Mouse (Mus musculus): ENCODE data around the gene BC024978. TPM values are rescaled to one million over a fixed set of nuclear protein-coding genes. Genes with fewer than 3 reads are reported as not detected.

The BC024978 gene
- polyA plus RNA-seq, 1 experiment, result 3.2 TPM

DNA sequence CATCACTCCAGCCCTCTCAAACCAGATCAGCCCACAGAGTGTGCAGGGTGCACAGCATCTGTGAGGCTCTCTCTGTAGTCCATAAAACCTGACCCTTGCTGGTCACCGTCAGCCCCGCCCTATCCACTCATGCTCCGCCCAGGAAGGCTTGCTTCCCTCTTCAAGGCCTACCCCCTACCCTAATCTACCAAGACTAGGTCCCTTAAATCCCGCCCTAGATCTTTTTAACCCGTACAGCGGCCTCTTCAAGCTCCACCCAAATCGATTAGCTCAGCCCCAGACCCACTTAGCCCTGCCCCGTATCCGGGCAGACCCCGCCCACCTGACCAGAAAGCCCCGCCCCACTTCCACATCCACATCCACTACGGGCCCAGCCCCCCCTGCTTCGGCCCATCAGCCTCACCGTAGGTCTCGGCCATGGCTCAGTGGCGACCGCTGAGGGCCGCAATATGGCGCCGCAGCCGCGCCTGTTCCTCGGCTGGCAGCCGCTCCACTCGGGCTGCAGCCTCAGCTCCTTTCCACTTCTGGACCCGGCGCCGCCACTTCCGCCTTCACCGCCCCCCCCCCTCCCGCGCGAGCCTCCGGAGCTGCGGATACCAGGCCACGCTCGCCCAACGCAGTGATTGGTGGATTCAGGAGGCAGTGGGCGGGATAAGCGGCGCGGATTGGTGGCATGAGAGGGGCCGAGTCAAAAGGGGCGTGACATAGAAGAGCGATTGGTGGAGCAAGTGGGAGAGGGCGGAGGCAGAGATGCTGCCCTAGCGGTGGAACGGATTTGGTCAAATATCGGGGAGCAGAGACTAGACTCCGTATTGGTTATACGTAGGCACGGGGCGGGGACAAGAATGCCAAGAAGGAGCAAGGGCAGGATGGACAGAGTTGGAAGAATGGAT, 17.0 kb upstream of the BC024978 start, which contains the start of gene Rab4b:
Rab4b (minus strand) TSS at position 573 of the 893 bp plus-strand sequence.
- peak within 1 kb of the TSS; percentile 38 for H3K4me3 ChIP-seq (ENCODE audit: insufficient read depth, poor library complexity, severe bottlenecking)
- no peaks in the 10 kb centered on the region for H3K79me3 ChIP-seq (ENCODE audit: low read depth)
- no peaks in the 10 kb centered on the region for H3K36me3 ChIP-seq (ENCODE audit: control insufficient read depth, insufficient read depth)
- no peaks in the 10 kb centered on the region for H3K27me3 ChIP-seq (ENCODE audit: control insufficient read depth, insufficient read depth, insufficient read length)
- TF ChIP-seq CTCF (IDR thresholded peaks at IDR 0.05; ENCODE audit: control insufficient read depth, insufficient read depth, insufficient read length) (no peak), FOSL1 (IDR thresholded peaks at IDR 0.05; ENCODE audit: insufficient read depth, low read length, poor library complexity, severe bottlenecking) (no peak), USF1 (IDR thresholded peaks at IDR 0.05; ENCODE audit: low read depth) (no peak), CEBPB (IDR thresholded peaks at IDR 0.05; ENCODE audit: low read depth) (no peak), MYOG (IDR thresholded peaks at IDR 0.05; ENCODE audit: control insufficient read depth, extremely low read depth, insufficient read length) (no peak), MAX (IDR thresholded peaks at IDR 0.05) (no peak), MYOD1 (IDR thresholded peaks at IDR 0.05; ENCODE audit: control insufficient read depth, insufficient read length, low read depth) (no peak)
- no peaks in the 10 kb centered on the region for H3K79me2 ChIP-seq (ENCODE audit: control insufficient read depth, insufficient read depth)
- H3ac ChIP-seq (ENCODE audit: control insufficient read depth, insufficient read length, low read depth), result peak within 1 kb of the TSS; percentile 84

DNA sequence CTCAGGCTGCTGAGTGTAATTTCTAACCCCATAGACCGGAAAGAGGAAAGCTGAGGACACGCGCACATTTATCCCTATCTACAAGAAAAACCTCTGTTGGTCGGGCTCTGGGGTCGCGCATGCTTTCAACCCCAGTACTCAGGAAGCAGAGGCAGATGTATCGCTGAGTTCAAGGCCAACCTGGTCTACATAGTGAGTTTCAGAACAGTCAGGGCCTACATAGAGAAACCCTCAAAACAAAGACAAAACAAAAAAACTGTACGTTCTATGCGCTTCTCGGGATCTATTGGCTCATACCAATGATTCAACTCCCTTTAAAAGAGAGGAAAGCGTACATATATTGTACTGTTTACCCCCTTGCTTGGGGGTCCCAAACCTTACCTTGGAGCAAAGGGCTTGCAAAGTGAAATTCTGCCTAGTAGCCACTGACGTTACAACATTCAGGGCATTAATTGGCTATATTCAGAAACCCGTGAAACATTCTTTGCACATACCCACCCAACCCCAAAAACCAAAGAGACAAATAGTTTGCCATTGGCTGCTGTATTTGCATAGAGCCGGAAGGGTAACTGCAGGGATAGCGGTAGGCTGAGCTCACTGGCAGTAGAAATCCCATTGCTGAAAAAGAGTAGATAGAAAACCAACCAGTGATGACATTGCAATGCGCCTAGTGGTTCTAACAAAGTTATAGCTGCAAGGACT, 16.2 kb upstream of the BC024978 start:
- Histone ChIP-seq H3K36me3 (ENCODE audit: control insufficient read depth, insufficient read depth) (peaks cover 4% of the 10 kb centered on the region), H3K79me3 (ENCODE audit: low read depth) (no peaks in the 10 kb centered on the region), H3K27me3 (ENCODE audit: control insufficient read depth, insufficient read depth, insufficient read length) (no peaks in the 10 kb centered on the region), H3ac (ENCODE audit: control insufficient read depth, insufficient read length, low read depth) (no peak overlapping the region), H3K4me3 (ENCODE audit: insufficient read depth, poor library complexity, severe bottlenecking) (no peak overlapping the region), H3K79me2 (ENCODE audit: control insufficient read depth, insufficient read depth) (no peaks in the 10 kb centered on the region)
- TF ChIP-seq FOSL1 (IDR thresholded peaks at IDR 0.05; ENCODE audit: insufficient read depth, low read length, poor library complexity, severe bottlenecking), result no peak

DNA sequence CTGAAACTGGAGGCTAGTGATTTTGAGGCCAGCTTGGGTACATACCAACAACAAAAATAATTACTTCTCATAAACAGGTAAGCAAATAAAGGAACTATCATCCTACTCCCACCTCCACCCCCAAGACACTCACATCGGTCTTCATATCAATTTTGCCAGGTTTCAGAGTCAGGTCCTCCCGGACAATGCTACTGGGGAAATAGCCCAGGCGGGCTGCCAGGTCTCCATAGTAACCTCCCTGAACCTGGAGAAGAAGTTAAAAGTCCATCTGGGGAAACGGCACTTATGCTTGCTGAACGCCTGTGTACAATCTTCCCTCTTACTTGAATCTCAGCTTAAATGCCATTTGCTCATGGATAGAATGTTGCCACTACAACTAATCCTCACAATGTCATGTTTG, 15.5 kb upstream of the BC024978 start:
- Histone ChIP-seq H3K79me3 (ENCODE audit: low read depth) (no peaks in the 10 kb centered on the region), H3K4me3 (ENCODE audit: insufficient read depth, poor library complexity, severe bottlenecking) (no peak overlapping the region), H3ac (ENCODE audit: control insufficient read depth, insufficient read length, low read depth) (no peak overlapping the region), H3K79me2 (ENCODE audit: control insufficient read depth, insufficient read depth) (no peaks in the 10 kb centered on the region), H3K27me3 (ENCODE audit: control insufficient read depth, insufficient read depth, insufficient read length) (no peaks in the 10 kb centered on the region), H3K36me3 (ENCODE audit: control insufficient read depth, insufficient read depth) (peaks cover 11% of the 10 kb centered on the region)
- TF ChIP-seq CTCF (IDR thresholded peaks at IDR 0.05; ENCODE audit: control insufficient read depth, insufficient read depth, insufficient read length) (no peak), FOSL1 (IDR thresholded peaks at IDR 0.05; ENCODE audit: insufficient read depth, low read length, poor library complexity, severe bottlenecking) (no peak)

DNA sequence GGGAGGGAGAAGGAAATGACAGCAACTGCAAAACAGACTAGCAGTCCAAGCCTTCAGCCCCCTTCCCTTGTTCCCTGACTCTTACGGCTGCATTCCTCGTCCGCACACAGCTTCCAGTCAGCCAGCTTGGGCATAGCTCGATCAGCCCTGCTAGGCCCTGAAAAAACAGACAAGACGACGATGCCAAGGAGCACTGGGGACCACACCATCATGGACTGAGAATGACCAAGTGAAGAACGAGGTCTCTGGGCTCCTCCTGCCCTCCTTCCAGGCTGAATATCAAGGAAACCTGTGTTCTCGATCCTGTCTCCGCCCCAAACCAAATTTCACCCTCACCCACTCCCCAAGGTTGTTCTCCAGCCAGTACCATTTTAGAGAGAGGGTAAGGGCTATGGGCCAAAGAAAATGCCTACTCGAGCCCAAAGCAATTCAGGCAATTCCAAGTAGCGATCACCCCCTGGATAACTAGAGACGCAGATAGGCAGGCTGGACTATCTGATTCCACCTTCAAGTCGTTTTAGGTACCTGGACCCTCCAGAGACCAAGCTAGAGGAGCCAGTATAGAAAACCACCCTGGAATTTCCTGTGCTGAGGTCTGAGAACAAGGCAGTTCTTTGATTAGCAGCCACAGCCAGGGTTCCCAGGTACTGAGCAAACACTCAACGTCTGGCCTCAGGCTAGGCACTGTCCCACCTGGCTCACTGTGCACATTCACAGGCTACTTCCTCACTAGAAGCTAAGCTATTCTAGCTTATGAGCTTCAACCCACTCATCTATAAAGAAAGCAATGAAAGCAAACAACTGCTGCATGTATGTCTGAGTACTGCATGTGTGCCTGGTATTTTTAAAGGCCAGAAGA, 14.5 kb upstream of the BC024978 start, which contains the start of the genes Gm21983 and Mia:
Gm21983 (minus strand) TSS at position 250 of the 859 bp plus-strand sequence.
Mia (minus strand) TSS at position 321 of the 859 bp plus-strand sequence.
- no peak within 1 kb of the TSS for H3K4me3 ChIP-seq (ENCODE audit: insufficient read depth, poor library complexity, severe bottlenecking)
- no peak for TF ChIP-seq CTCF (IDR thresholded peaks at IDR 0.05; ENCODE audit: control insufficient read depth, insufficient read depth, insufficient read length)
- TF ChIP-seq FOSL1 (IDR thresholded peaks at IDR 0.05; ENCODE audit: insufficient read depth, low read length, poor library complexity, severe bottlenecking), result no peak
- H3K27me3 ChIP-seq (ENCODE audit: control insufficient read depth, insufficient read depth, insufficient read length), result no peaks in the 10 kb centered on the region
- H3K79me3 ChIP-seq (ENCODE audit: low read depth), result no peaks in the 10 kb centered on the region
- H3K36me3 ChIP-seq (ENCODE audit: control insufficient read depth, insufficient read depth), result peaks cover 19% of the 10 kb centered on the region
- no peak within 1 kb of the TSS for H3ac ChIP-seq (ENCODE audit: control insufficient read depth, insufficient read length, low read depth)
- no peaks in the 10 kb centered on the region for H3K79me2 ChIP-seq (ENCODE audit: control insufficient read depth, insufficient read depth)

DNA sequence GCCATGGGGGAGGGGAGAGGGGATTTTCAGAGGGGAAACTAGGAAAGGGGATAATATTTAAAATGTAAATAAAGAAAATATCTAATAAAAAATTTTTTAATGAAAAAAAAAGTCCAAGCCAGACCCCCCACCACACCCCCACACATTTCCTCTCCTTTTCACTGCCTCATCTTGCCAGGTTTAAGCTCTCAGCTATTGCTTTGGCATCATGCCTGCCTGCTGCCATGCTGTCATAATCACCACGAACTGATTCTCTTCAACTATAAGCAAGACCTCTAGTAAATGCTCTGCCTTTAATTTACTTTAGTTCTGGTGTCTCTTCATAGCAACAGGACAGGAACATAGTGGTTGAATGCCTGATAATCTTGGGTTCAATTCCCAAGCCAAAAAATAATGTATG, 13.1 kb upstream of the BC024978 start:
- H3K4me3 ChIP-seq (ENCODE audit: insufficient read depth, poor library complexity, severe bottlenecking), result no peak overlapping the region
- H3K36me3 ChIP-seq (ENCODE audit: control insufficient read depth, insufficient read depth), result peaks cover 31% of the 10 kb centered on the region
- H3K79me3 ChIP-seq (ENCODE audit: low read depth), result no peaks in the 10 kb centered on the region
- H3K79me2 ChIP-seq (ENCODE audit: control insufficient read depth, insufficient read depth), result no peaks in the 10 kb centered on the region
- H3ac ChIP-seq (ENCODE audit: control insufficient read depth, insufficient read length, low read depth), result no peak overlapping the region
- TF ChIP-seq MAX (IDR thresholded peaks at IDR 0.05) (no peak), MYOG (IDR thresholded peaks at IDR 0.05; ENCODE audit: control insufficient read depth, extremely low read depth, insufficient read length) (no peak), USF1 (IDR thresholded peaks at IDR 0.05; ENCODE audit: low read depth) (no peak), FOSL1 (IDR thresholded peaks at IDR 0.05; ENCODE audit: insufficient read depth, low read length, poor library complexity, severe bottlenecking) (no peak), CTCF (IDR thresholded peaks at IDR 0.05; ENCODE audit: control insufficient read depth, insufficient read depth, insufficient read length) (no peak), MYOD1 (IDR thresholded peaks at IDR 0.05; ENCODE audit: control insufficient read depth, insufficient read length, low read depth) (no peak), CEBPB (IDR thresholded peaks at IDR 0.05; ENCODE audit: low read depth) (no peak)
- H3K27me3 ChIP-seq (ENCODE audit: control insufficient read depth, insufficient read depth, insufficient read length), result no peaks in the 10 kb centered on the region
